Mouse (Mus musculus) lung, postnatal 0 days (tissue): ENCODE results near the gene Trf.

Experiments used
- CTCF ChIP-seq: IDR thresholded peaks from 2 replicates; pipeline ENCODE4 v1.5.1; 2016; ENCODE audit warnings: antibody characterized with exemption, mild to moderate bottlenecking
- EP300 ChIP-seq: IDR thresholded peaks from 2 replicates; pipeline ENCODE4 v1.6.1; 2016; ENCODE audit warnings: antibody characterized with exemption, mild to moderate bottlenecking, control low read depth

GRCm38 (mm10) chr9:103184855-103185254, 45.4 kb downstream of the Trf start:
- TF ChIP-seq CTCF (no peak), EP300 (no peak)
